Mouse (Mus musculus): ENCODE measurements around the gene Tagln2.

Tagln2 gene

DNA sequence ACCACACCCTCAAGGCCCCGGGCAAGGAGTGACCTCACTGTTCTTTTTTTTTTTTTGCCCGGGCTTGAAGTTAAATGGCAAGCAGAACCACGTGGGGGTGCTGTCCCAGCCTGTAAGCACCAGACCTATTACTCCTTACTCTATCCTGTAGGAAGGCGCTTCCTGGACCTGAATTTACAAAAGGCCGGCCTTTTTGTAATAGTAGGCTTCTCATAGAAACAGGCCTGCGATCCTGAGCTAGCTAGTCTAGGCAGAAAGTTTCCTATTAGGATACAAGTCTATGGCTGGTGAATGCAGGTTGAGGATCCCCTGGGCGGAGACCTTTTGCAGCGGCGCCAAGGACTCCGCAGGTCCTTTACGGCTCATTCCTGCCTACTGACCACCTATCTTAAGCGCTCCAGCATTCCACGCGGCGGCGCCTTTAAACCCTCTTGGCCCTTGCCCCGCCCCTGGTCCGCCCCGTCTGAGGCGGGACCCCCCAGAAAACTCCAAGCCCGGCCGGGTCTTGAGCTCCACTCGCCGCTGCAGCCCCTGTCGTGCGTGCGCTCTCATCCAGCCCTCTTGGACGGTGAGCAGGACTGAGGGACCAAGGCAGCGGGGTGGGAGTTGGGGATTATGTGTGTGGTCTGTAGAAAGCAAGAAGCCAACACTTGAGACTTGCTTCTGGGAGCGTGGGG, at the start of gene Tagln2:
Gene Tagln2 (plus strand): TSS at position 283 of the 677 bp plus-strand sequence.
- in situ Hi-C loops (cut with MboI): no loop called here

DNA sequence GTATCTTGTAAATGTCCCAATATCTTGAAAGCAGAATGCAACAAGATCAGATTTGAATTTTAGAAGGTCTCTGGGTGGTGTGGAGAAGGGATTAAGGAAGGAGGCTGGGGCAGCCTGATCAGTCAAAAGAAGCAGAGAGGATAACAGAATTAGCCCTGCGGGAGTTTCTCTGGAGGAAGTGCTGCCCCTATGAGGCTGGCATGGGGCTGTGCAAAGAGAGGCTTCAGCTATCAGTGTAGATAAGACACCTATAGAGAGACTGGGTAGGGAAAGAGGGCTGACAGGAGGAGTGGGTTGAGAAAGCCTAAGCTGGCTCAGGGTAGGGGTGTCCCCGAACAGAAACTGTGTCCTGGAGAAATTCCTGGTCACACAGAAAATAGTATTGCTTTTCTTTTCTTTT, 49.6 kb upstream of the Tagln2 start:
- in situ Hi-C loops (cut with MboI): no loop called here

- in situ Hi-C loops (cut with MboI): no loop called here
Measured at GRCm38 (mm10) chr1:172450848-172451470, 48.9 kb upstream of the Tagln2 start.

DNA sequence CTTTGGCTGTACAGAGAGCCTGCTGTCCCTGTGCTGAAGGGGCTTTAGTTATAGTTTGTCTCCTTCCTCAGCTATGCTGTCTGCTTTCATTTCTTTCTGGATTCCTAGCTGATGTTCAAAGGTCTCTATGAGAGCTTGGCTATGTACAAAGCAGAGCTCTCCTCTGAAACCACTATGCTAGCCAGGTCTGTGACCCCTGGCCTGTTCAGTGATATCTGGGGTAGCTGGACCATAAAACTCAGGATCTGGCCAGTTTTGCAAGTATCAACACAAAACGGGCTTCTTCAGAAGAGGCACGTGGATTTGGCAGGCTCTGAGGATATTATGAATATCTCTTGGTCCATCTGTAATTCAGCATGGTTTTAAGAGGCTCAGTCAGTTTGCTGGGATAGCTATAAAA, 46.9 kb upstream of the Tagln2 start:
- in situ Hi-C loops (cut with MboI): no loop called here

- in situ Hi-C loops (cut with MboI): no loop called here
Measured at GRCm38 (mm10) chr1:172453810-172454209, 46.0 kb upstream of the Tagln2 start.

- in situ Hi-C loops (cut with MboI): no loop called here
Measured at GRCm38 (mm10) chr1:172455416-172455815, 44.4 kb upstream of the Tagln2 start.

GRCm38 (mm10) chr1:172456001-172456677, 43.7 kb upstream of the Tagln2 start:
- in situ Hi-C loops (cut with MboI): no loop called here

DNA sequence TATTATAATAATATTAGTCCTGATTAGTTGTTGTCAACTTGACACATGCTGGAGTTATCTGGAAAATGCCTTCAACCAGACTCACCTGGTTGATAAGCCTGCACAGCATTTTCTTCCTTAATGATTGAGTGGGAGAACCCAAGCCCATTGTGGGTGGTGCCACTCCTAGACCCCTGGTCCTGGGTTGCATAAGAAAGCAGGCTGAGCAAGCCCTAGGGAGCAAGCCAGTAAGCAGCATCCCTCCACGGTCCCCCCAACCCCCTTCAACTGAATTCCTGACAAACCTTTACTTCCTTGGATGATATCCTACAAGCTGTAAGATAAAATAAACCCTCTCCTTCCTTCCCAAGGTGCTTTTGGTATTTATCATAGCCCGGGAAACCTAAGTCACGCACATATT, 42.7 kb upstream of the Tagln2 start:
- in situ Hi-C loops (cut with MboI): no loop called here

GRCm38 (mm10) chr1:172458041-172458440, 41.8 kb upstream of the Tagln2 start:
- in situ Hi-C loops (cut with MboI): no loop called here

- in situ Hi-C loops (cut with MboI): no loop called here
Measured at GRCm38 (mm10) chr1:172461602-172462001, 38.2 kb upstream of the Tagln2 start.

DNA sequence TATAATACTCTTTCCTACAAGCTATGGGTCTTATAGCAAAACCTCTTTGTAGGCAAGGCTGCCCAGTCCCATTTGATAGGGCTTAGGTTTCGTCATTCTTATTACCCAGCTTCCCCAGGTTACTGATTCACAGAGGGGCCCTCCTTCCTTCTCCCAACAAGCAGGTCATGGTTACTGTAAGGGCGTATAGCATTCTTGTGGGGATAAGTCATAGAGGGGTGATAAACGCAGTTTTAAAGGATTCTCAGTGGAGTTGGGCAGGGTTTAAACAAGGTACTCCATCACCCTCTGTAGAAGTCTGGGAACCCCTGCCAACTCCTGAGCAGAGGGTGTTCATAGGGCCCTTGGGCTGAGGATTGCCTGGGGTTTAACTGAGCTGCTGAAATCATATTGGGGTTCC, 37.3 kb upstream of the Tagln2 start:
- in situ Hi-C loops (cut with MboI): no loop called here

GRCm38 (mm10) chr1:172463387-172464333, 36.2 kb upstream of the Tagln2 start:
- in situ Hi-C loops (cut with MboI): no loop called here

- in situ Hi-C loops (cut with MboI): no loop called here
Measured at GRCm38 (mm10) chr1:172468301-172468877, 31.5 kb upstream of the Tagln2 start.

DNA sequence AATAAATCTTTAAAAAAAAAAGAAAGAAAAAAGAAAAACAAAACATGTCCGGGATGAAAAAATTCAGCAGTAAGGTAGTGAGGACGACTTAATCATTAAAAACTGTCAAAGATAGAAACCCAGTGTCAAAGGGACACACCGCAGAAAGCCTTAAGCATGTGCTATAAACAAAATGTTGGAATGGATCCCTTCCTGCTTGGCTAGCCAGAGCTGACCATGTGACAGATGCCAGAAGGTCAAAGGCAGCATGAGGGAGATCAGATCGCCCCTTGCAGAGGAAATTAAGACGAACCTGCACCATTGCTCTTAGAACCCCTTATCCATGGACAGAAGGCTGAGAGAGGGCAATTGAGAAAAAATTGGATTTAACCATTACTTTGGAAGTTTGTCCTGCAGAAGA, 30.5 kb upstream of the Tagln2 start:
- in situ Hi-C loops (cut with MboI): no loop called here

DNA sequence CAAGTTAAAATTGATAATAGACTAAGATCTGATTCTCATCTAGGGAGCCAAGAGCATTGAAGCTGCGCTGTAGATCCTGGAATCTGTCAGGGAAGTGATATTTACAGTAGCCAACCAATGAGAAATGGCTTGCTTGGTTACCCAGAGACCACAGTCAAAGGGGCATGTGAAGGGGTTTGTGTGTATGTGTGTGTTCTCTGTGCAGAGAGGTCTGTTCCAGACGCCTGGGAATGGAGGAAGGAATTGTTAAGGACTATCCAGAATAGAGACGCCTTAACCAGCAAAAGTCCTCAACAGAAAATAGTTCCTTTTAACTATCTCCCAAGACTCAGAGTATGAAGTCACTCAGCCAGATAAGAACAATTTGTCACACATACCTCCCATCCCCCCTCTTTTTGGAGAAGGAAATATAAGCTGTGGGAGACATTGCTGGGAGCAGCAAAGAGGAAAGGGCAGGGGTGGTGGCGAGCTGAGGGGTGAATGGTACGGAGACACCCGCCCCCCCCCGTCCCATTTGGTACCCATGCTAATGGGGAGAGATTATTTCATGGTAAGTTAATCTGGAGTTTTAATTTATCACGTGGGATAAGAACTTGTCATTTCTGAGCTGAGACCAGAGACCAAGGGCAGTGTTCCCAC, 29.9 kb upstream of the Tagln2 start:
- in situ Hi-C loops (cut with MboI): no loop called here

DNA sequence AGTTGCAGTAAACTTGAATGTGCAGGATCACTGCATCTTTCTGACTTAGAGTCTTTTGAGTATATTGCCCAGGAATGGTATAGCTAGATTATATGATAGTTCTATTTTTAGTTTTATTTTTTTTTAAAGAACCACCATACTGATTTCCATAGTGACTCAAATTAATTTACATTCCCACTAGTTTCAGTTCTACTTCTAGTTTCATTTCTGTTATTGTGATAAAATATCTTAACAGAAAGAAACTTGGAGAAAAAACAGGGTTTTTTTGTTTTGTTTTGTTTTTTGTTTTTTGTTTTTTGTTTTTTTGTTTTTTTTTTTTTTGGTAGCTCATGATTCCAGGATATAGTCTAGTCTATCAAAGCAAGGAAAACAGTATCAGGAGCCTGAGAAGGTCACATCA, 26.9 kb upstream of the Tagln2 start:
- in situ Hi-C loops (cut with MboI): no loop called here

DNA sequence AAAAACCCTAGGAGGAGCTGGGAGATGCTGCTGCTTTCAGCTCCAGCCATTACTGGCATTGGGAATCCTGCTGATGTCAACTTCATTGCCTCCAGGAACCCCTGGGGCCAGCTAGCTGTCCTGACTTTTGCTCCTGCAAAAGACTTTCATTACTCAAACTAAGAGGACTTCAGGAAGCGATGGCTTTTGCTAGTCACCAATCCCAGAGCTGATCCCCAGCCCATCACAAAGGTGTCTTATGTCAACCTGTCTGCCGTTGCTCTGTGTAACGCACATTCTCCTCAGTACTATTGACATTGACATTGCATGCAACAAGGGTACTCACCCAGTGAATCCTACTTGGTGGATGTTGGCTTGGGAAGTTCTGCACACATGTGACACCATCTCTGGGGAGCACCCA, 25.7 kb upstream of the Tagln2 start:
- in situ Hi-C loops (cut with MboI): no loop called here

DNA sequence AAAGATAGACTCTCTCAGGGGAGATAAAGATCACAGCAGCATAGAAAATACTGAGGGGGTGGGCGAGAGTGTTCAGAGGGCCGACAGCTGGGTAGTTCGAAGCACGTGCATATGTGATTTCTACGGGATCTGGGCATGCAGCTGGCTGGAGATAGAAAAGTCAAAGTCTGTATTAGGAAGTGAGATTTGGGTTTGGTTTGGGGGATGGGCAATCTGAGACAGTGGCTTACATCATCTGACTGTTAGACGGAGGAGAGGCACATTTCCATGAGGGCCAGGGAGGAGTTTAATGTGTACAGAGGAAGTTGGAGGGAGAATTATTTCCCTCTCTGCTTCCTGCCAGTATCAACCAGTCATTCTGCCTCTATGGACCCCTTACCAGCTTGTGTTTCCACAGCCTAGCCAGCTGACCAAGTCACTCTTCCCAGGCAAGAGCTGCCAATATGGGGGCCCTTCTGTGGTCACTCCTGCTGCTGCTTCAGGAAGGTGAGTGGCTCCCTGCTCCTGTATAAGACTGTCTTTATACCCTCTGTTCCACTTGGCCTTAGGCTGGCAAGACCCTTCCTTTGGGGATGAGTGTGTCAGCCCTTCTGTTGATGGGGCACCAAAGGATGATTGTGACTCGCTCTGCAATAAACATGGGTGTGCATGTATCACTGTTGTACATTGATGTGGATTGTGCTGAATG, 24.6 kb upstream of the Tagln2 start, which contains the start of gene Slamf9:
Gene Slamf9 (plus strand): TSS at position 305 of the 688 bp plus-strand sequence.
- in situ Hi-C loops (cut with MboI): loop anchor here (5.0 kb wide), 1 partner anchor 58 kb away; no protein-coding TSS in a partner anchor

- in situ Hi-C loops (cut with MboI): loop anchor here (5.0 kb wide), 1 partner anchor 61 kb away; no protein-coding TSS in a partner anchor
Measured at GRCm38 (mm10) chr1:172478020-172478419, 21.8 kb upstream of the Tagln2 start.

GRCm38 (mm10) chr1:172480376-172480775, 19.5 kb upstream of the Tagln2 start:
- in situ Hi-C loops (cut with MboI): no loop called here
